Mouse (Mus musculus) CD8-positive naive resting alpha-beta T cell, adult 57 days (primary cell): ENCODE measurements around the gene Ces3b. TPM values are rescaled to one million over a fixed set of nuclear protein-coding genes. Genes with fewer than 3 reads are reported as not detected.

Source experiments
- total RNA-seq: library from RNA; stranded (reverse); gene quantifications from one replicate; pipeline ENCODE4 v1.2.4, GENCODE M21; 2023

Ces3b gene
- total RNA-seq, result not detected

DNA sequence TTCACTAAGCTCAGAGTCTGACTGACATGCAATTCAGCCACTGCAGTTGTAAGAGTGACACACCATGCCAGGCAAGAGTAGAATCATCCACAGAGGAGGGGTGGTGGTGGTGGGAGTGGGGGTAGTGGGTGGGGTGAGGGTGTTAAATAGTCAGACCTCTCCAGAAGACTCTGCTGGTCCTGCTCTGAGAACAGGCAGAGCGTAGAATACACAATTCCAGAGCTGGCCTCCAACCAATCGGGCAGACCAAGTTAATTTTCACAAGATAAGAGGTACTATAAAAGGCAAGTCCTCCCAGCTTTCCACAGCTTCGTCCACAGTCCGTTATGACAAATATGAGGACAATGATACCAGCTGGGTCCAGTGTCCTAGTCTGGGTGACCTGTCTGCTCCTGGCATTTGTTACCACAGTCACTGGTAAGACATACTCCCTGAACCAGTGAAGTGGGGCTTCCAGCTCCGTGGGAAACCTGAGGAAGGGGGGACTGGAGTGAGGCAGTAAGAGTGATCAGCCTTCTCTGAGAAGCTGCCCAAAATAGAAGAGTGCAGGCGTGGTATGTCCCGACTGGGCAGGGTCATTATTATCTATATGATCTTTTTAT lies at the start of gene Ces3b:
Ces3b (plus strand) TSS at position 305 of the 602 bp plus-strand sequence.

DNA sequence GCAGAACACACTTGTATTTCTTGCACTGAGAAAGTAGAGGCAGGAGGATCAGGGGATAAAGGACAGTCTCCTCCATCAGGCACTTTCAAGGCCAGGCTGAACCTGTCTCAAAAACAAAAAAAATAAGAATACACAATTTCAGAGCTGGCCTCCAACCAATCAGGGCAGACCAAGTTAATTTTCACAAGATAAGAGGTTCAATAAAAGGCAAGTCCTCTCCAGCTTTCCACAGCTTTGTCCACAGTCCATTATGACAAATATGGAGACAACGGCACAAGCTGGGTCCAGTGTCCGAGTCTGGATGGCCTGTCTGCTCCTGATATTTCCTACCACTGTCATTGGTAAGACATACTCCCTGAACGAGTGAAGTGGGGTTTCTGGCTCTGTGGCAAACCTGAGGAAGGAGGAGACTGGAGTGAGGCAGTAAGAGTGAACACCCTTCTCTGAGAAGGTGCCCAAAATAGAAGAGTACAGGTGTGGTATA lies 35.1 kb upstream of the Ces3b start, which contains the start of gene Ces3a:
Ces3a (plus strand) TSS at position 231 of the 484 bp plus-strand sequence.

DNA sequence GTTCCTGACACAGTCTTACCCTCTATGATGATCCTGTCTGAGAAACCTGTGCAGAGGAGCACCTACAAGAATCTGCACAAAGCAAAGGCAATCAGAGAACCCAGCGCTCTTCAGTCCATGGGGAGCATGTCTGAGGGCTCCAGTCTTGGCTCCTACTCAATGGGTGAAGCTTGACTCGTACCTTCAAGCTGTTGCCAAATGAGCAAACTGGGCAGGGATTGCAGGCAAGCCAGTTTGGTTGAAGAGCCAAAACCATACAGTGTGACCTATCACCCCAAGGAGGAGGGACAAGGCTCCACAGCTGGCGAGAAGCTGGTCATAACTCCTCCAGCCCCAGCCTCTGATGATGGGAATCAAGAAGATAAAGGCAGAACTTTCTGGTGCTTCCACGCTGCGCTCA lies 48.0 kb downstream of the Ces3b start, which contains the start of gene Ces4a:
Ces4a (plus strand) TSS at position 292 of the 400 bp plus-strand sequence.

Other genes starting within 250 kb of the Ces3b start
- not detected for gene Ces2c, start 236.7 kb upstream of the Ces3b start, total RNA-seq
- not detected for gene Ces2e, start 157.5 kb upstream of the Ces3b start, total RNA-seq
- not detected for gene Ces2f, start 136.4 kb upstream of the Ces3b start, total RNA-seq
- 0.18 TPM for gene Ces2g, start 122.0 kb upstream of the Ces3b start, total RNA-seq
- not detected for gene Ces2h, start 82.9 kb upstream of the Ces3b start, total RNA-seq
- not detected for gene Ces3a, start 35.2 kb upstream of the Ces3b start, total RNA-seq
- gene Ces4a, start 48.0 kb downstream of the Ces3b start, total RNA-seq, result not detected
- gene Cbfb, start 86.9 kb downstream of the Ces3b start, total RNA-seq, result 104 TPM
- 20.9 TPM for gene D230025D16Rik, start 141.4 kb downstream of the Ces3b start, total RNA-seq
- 4.5 TPM for gene B3gnt9, start 171.4 kb downstream of the Ces3b start, total RNA-seq
- 22.6 TPM for gene Tradd, start 180.9 kb downstream of the Ces3b start, total RNA-seq
- gene Fbxl8, start 180.9 kb downstream of the Ces3b start, total RNA-seq, result 10.5 TPM
- 0.73 TPM for gene Hsf4, start 186.0 kb downstream of the Ces3b start, total RNA-seq
- gene Nol3, start 192.4 kb downstream of the Ces3b start, total RNA-seq, result not detected
- 3.2 TPM for gene 4931428F04Rik, start 206.1 kb downstream of the Ces3b start, total RNA-seq
- gene Exoc3l, start 212.3 kb downstream of the Ces3b start, total RNA-seq, result 1.4 TPM
- 87.5 TPM for gene E2f4, start 213.9 kb downstream of the Ces3b start, total RNA-seq
- 4.2 TPM for gene Elmo3, start 221.8 kb downstream of the Ces3b start, total RNA-seq
- gene Lrrc29, start 242.5 kb downstream of the Ces3b start, total RNA-seq, result 8.7 TPM
- 30.2 TPM for gene Tmem208, start 242.6 kb downstream of the Ces3b start, total RNA-seq